Mouse (Mus musculus) spleen, embryonic (tissue): ENCODE measurements at regions not wholly inside any gene's neighbourhood (a gene's known extent, or its start where the extent isn't known, plus 50 kb on each side); places are given as distances from the start of the nearest gene placed in this dataset.
"Not testable (repeated sequence)": the region's sequence is repeated elsewhere in the genome, so short reads cannot be mapped to it uniquely, and the experiment has no call there.

Source experiments
- CTCF ChIA-PET: fragments of 350-600 bp; sonication (Branson Sonifier 250); formaldehyde crosslinking; loops from one replicate; lab custom pipeline; 2022; lab: Charles Lee

DNA sequence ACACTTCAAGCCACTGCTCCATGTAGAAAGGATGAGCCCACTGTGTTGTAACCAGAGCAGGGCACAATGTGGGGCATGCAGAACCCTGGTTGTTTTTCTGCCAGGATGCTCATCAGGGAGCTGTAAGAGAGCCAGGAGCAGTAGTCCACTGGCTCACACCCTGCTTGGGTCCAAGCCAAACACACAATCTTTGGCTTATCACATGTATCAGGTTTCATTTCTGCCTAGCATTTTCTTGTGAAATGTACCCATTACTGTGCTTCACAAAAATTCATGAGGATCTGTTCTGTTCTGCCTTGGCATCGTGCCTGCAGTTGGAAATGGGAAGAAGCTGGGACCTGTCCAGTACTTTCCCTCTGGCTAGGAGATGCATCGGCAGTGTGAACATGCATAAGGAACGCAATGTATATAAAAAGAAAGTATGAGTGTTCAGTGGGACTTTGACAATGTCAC lies 491.6 kb upstream of the Igfbp3 start:
- CTCF ChIA-PET: no interaction called here

DNA sequence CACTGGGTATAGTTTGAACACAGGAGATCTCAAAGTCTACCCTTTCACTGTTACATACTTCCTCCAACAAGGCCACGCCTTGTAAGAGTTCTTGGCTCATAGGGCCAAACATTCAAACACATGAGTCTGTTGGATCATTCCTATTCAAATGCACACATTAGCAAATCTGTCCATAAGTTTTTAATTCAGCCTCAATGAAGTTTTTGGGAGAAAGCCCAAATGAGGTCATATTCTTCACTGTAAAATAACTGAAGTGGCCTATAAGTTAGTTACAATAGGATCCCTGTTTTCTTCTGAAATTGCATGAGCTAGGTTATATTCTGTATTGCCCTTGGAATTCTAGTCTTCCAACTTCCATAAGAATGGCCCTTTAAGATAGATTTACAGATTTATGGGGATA lies 483.9 kb upstream of the Igfbp3 start:
- CTCF ChIA-PET: no interaction called here

DNA sequence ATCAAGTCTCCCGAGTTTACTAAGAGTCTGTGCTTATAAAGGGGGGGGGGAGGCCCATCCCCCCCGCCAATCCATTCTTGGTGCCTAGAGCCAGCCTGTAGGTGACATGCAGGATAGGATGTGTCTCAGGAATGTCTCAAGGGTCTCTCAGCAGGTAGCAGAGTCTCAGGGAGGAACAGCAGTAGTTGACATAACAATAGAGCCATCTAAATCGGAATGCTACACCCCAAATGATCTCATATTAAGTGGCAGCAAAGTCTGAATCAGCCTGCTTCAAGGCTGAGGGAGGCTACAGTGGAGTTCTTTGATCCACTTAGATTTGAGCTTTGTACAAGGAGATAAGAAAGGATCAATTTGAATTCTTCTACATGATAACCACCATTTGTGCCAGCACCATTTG lies 476.0 kb upstream of the Igfbp3 start:
- CTCF ChIA-PET: not testable (repeated sequence)

DNA sequence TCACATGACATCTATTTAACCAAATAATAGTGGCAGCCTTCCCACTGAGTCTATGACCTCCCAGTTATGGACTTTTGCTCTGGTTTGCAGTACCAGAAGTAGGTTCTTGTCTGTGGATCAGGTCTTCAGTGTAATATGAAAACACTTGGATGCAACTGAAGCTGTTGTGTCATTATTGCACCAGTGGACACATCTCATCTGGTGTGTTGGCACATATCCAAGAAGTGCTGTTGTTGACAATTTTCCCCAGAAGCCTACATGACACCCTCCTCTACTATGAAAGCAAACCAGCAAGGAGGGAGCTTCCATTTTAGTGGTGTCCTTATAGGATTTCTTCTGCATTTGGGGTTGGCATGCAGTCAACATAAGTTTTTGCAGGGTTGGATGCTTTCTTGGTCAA lies 459.1 kb upstream of the Igfbp3 start:
- CTCF ChIA-PET: no interaction called here

DNA sequence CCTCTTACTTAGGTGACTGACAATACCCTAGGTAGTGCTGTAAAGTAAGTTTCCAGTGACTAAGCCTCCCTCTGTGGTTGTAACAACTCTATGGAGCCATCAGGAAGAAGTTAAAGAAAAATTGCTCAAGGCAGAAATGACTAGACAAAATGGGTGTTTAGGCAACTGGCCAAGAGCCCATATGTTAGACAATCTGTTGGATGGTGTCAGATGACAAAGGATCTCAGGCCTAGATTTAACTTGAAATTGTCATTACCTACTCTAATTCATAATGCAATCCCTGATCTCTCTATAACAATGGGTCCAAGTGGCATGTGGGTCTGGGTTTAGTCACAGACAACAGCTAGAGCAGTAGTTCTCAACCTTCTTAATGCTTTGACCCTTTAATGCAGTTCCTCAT lies 416.9 kb upstream of the Igfbp3 start:
- CTCF ChIA-PET: no interaction called here

DNA sequence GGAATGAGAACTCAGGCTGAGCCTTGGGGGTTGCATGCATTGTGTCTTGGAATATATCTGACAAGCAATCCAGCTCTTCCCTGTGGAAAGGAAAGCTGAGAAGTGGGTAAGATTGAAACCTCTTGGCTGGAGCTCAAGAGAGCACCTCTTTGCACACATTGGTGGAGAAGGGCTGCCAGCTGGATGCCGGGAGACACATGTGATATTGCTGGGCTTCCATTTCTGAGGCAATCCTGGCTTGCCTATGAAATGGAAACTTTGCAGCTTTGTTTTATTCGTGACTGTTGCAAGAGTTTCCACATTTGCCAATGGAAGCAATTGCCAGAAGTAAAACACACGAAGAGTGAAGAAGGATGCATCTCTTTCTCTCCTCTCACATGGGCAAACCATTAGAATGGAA lies 411.5 kb upstream of the Igfbp3 start:
- CTCF ChIA-PET: interaction anchor here (0.6 kb wide), 1 partner anchor 233 kb away, joined by 3 read pairs; no protein-coding TSS in a partner anchor

DNA sequence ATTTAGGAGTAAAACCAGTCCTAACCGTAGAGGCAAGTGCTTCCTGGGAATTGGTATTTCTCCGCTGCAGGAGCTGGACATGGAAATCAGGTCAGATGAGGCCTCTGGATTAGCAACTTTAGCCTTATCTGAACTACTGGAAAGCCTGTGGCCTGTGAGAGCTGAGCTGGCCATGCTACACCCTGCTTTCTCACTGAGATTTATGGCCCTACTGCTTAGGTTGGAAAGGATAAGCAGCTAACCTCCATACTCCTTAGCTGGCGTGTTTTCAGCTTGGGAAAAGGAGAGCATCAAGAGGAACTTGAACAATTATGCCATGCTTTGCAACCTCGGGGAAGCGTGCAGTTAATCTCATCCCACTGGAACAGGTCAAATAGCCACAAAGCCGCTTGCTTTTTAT lies 406.6 kb upstream of the Igfbp3 start:
- CTCF ChIA-PET: no interaction called here

DNA sequence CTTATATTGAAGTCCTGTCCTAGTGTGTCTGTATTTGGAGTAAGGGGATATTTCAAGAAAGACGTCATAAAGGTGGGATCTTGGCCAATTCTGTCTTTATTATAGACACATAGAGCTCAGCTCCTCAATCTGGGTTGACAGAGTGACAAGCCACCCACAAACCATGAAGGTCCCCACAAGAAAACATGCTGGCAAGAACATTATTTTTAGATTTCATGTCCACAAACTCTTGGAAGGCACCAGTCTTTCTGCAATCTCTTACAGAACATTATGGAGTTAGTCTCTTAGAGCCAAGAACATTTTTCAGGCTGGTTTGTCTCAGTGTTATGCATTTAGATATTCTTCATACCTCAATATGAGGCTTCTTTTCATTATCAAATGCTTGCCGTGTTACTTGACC lies 397.0 kb upstream of the Igfbp3 start:
- CTCF ChIA-PET: no interaction called here

DNA sequence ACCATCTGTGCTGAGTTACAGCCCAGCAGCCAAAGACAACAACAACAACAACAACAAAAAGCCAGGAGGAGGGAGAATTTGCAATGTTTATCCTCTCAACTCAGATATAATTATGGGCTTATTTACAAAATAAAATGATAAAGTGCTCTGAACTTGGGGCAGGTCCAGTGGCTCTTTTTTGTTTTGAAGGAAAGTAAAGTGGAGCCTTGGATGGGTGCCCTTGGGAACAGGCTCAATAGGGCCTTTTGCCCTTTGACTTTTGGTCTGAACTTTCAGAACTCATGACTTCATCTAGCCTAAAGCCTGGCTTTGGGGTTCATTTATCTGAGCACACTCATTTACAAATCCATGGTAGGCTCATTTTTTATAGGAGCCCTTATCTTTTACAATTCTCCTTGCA lies 396.2 kb upstream of the Igfbp3 start:
- CTCF ChIA-PET: no interaction called here

DNA sequence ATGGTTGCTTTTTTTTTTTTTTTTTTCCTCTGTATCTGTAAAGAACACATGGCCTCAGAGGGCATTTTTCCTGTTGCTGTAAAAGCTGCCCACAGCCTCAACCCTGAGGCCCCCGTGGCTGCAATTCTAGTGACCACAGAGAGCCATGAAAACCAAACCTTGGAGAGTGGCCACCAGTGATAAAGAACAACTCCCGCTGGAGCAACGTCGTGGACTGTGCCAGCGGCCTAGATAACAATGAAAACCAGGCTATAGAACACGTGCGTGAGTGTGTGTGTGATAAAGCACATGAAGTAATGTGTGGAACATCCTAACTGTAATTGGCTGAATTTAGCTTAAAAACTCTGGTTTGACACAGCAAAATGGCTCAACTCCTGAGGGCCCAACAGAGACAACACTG lies 392.9 kb upstream of the Igfbp3 start:
- CTCF ChIA-PET: no interaction called here

DNA sequence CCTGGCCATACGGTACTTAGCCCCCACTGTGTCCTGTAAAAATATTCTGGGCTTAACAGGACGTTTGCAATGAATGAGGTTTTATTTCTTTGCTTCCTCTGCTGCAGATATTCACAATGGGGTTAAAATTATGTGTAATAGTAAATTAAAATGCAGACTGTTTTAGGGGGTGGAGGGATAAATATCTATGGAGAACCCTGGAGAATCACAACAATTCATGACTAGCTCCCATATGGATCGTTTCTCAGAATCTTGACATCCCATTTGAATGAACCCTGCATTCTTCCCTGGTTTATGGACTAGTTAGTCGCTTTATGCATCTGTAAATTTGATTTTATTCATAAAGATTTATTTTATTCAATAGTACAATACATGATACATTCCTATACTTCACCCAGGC lies 378.3 kb upstream of the Igfbp3 start:
- CTCF ChIA-PET: no interaction called here

DNA sequence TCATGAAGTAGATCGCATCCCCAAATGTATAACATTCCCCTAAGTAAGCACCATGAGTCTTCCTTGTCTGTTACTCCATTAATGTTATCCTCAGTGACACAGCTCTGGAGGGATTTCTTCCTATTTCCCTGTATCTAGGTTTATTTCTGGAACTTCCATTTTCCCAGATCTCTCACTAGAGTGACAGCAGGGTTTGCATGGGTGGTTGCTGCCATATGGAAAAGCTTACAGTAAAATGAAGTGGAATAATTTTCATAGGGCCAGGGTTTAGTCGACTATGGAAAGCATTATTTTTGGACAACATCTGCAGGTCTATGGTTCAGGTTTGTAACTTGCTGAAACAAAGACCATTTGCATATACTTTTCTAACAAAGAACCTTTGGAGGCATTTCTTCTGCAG lies 369.6 kb upstream of the Igfbp3 start:
- CTCF ChIA-PET: no interaction called here

DNA sequence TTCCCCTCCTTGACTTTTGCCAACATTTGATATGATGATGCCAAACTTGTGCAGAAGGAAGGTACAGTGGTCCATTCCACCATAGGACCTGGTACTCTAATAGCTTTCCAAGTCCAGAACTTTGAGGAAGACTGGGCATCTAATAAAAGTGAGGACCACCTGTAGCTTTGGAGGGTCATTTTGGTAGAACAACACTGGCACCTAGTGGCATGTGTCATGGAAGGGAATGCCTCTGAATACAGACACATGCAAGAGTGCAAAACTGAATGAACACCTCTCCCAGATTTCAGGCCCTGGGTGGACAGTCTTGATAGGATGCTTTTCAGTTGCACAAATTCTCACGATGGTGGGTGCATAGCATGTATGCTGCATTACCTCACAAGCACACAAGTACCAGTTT lies 354.8 kb upstream of the Igfbp3 start:
- CTCF ChIA-PET: interaction anchor here (0.5 kb wide), 1 partner anchor 12 kb away, joined by 3 read pairs; no protein-coding TSS in a partner anchor

DNA sequence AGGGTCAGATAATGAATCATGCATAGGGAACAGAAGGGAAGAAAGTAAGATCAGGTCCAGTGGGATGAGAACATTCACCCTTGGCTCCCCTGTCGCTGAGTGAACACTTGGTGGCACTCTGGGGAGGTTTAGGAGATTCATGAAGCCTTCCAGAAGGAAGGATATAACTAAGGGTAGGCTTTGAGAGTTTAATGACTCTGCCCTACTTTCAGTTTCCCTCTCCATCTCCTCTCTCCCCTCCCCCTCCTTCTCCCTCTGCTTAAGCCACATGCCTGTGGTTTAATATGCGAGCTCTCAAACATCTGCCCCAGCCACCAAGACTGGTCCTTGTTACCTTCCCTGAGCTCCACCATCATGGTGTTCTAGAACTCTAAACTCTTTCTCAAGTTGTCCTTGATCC lies 348.3 kb upstream of the Igfbp3 start:
- CTCF ChIA-PET: no interaction called here

DNA sequence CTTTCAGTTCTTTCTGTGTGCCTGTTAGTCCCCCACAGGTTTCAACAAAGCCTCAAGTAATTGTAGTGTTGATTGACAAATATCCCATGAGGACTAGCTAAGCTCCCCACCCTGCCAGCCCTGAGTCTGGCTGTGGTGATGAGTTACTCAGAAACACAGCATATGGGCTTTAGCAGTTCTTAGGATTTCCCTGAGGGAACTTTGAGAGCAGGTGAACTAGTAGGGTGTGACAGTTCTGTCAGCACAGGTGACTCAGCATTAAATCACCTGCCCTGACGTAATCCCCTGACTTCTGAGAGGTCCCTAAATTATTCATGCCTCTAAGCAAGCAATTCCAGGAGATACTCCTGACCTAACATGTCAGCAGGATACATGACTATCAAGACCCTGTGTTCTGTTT lies 347.7 kb upstream of the Igfbp3 start:
- CTCF ChIA-PET: no interaction called here

DNA sequence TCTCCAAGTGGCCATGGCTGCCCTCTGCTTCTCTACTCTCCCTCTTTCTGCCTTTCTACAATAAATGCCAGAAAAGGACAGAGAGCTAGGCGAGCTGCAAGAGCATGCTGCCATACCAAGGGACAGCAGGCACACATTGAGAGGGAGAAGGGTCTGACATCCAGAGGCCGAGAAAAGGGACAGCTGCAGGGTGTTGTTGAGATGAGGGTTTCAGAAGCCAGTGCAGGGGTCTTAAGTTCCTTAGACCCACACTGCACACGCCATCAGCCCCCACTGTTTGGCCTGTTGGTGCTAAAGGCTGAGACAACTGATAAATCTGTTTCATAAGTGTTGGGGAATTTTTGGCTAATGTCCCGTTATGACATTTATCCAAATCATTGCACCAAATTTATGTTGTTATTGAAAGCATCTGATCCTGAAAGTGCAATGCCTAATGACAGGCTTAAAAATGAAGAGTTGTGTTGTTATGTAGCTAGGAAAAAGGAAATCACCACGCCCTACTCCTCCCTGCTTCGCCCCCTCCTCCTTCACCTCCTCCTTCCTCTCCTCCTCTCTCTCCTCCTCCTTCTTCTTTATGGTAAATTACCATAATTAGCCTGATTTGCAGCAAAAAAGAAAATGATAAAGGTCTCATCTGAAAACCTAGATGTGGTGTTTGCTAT lies 342.0 kb upstream of the Igfbp3 start:
- CTCF ChIA-PET: interaction anchor here (0.7 kb wide), 1 partner anchor 12 kb away, joined by 3 read pairs; no protein-coding TSS in a partner anchor

DNA sequence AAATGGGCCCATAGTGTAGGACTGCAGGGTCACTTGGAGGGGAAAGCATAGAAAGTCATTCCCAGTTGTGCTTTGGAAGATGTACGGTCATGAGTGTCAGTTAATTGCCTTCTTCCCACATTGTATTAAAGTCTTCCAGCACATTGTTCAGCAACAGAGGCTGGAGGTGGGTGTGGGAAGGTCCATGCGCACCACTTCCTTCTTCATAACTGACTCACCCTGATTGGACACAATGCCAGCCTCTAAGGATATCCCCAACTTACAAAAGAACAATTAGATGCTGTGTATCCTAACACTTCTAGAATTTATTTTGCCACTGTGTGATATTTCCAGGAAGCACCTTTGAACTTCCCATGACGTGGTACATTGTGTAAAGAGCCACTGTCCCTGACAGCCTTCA lies 338.4 kb upstream of the Igfbp3 start:
- CTCF ChIA-PET: no interaction called here

DNA sequence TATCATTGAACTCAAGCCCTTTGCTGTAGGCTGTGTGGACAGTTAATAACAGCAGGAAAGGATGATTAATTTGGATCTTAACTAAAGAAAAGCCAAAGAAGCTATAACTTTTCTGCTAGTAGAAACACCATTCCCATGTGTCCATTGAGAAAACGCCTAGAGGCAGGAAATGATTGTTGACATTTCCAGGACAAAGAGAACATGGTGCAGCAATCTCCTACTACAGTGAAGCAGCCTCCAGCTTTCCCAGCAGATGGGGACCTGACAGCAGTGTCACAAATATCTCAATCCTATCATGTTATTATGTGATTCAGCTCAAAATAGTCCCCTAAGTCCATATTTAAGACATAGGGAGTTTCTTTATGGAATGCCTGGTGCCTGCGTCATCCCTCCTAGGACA lies 334.1 kb upstream of the Igfbp3 start:
- CTCF ChIA-PET: no interaction called here

DNA sequence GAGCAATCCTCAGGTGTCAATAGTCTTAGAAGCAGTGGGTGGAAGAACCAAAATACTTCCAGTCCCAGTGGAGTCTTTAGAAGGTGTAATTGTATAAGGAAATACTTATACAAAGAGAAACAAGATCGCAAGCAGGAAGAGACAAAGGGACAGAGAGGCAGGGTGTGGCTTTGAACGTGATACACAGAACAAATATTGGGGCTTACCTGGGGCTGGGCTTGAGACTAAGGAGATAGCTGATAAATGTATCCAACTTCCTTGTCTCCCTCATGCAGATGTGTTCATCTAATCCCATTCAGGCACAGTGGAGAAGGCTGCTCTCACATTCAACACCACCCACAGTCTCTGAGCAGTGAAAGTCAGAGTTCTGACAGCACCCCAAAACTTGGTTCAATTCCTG lies 331.9 kb upstream of the Igfbp3 start:
- CTCF ChIA-PET: no interaction called here

DNA sequence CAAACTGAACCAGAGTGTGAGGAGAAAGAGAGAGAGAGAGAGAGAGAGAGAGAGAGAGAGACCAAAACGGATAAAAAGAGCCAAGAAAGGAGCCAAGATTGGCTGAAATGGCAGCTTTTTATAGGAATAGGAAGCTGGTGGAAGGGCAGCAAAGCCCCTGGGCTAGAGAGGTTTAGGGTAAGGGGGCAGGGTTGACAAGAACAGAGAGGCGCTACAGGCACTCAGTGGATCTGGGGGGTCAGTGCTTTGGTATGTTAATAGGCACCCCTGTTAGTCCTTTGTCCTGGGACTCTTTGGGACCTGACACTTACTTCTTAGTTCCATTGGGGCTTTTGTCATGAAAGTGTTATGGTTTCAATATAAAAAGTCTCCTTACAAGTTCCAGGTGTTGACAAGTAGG lies 320.9 kb upstream of the Igfbp3 start:
- CTCF ChIA-PET: no interaction called here

DNA sequence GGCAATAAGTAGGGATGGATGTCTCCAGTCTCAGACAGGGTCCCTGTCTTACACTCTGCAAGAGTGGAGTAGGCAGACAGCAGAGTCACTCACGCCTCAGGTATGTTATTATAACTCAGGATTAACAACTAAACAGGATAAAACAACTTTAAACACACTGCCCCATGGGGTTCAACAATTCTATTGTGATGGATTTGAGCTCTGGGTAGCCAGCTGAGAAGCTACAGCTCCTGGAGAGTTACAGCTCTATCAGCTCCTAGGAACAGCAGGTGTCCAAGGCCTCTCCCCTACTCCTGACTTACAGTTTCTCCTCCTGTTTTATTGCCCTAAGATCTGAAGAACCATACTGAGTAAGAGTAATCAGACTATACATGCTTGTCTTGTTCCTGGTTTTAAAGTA lies 319.6 kb upstream of the Igfbp3 start:
- CTCF ChIA-PET: no interaction called here

DNA sequence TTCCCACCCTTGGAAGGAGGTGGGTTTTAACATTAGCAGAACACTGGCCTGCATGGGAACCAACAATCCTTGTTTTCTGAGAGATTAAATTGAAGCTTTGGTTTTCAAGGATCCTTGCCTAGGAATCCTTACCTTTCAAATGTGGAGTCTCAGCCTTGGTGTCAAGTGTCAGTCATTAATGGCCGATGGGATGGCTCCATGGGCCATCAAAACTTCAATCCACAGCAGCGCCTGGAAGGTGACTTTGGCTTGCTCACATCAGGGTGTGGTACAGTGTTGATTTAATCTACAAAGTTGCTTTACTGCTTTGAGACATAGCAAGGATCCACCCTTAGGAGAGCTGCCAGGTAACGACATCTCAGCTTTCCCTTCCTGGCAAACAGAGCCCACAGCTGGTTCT lies 318.1 kb upstream of the Igfbp3 start:
- CTCF ChIA-PET: no interaction called here

DNA sequence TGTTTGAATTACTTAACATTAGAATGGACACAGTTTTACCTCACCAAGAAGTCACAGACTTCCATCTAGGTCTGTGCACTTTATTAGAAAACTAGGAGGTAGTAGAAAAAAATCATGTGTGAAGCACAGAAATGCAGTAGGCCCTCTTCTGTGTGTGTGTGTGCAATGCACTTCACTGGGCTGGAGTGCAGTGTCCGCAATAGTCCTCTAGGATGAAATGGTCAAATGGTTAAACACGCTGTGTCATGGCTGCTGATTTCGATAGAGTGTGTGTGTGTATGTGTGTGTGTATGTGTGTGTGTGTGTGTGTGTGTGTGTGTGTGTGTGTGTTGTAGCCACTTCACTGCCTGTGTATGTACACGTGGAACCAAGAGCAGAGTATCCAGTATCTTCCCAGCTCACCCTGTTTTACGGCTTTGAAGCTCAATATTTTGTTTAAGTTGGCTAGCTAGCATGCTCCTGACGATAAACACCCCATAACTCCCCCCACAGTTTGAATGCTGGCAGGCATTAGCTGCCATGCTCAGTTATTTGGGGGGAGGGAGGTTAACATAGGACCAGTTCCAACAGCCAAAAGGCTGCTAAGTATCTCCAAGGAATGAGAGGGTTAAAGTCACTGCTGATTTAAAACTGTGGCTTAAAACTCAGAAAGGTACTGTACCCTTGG lies 316.9 kb upstream of the Igfbp3 start:
- CTCF ChIA-PET: no interaction called here

DNA sequence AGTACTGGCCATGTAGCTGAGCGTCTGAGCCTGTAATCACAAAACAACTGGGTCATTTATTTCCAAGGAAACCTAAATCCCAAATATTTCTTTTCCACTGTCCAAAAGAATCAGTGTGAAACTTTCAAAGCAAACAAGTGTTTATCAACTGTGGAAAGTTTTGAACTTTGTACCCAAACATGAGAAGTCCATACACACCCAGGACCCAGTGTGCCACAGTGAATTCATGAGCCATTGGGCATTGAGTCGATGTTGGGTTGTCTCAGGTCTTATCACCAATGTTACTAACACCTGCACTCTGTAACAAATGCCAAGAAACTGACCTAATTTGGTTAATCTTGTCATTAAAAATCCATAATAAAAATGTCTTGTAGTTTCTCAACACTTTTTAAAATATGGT lies 305.8 kb upstream of the Igfbp3 start:
- CTCF ChIA-PET: no interaction called here
